Mouse (Mus musculus): ENCODE results near the gene RPS10-NUDT3.

Gene RPS10-NUDT3

GRCm38 (mm10) chr17:27634871-27635574 is at the start of gene RPS10-NUDT3:
Gene RPS10-NUDT3 (minus strand): TSS chr17:27635222.
- DNase-seq (ENCODE audit: low read depth, low spot score) = peak; percentile 95

GRCm38 (mm10) chr17:27678924-27679813 is 44.1 kb upstream of the RPS10-NUDT3 start:
- no peak for DNase-seq (ENCODE audit: low read depth, low spot score)

GRCm38 (mm10) chr17:27677756-27678155 is 42.7 kb upstream of the RPS10-NUDT3 start:
- no peak for DNase-seq (ENCODE audit: low read depth, low spot score)

GRCm38 (mm10) chr17:27676270-27676669 is 41.2 kb upstream of the RPS10-NUDT3 start:
- no peak for DNase-seq (ENCODE audit: low read depth, low spot score)

GRCm38 (mm10) chr17:27675453-27675852 is 40.4 kb upstream of the RPS10-NUDT3 start:
- DNase-seq (ENCODE audit: low read depth, low spot score) = no peak

- no peak for DNase-seq (ENCODE audit: low read depth, low spot score)
Measured at GRCm38 (mm10) chr17:27673945-27674344, 38.9 kb upstream of the RPS10-NUDT3 start.

GRCm38 (mm10) chr17:27671720-27672119 is 36.7 kb upstream of the RPS10-NUDT3 start:
- no peak for DNase-seq (ENCODE audit: low read depth, low spot score)

- DNase-seq (ENCODE audit: low read depth, low spot score) = peak; percentile 66
Measured at GRCm38 (mm10) chr17:27658767-27659166, 23.7 kb upstream of the RPS10-NUDT3 start.

- DNase-seq (ENCODE audit: low read depth, low spot score) = no peak
Measured at GRCm38 (mm10) chr17:27657123-27657522, 22.1 kb upstream of the RPS10-NUDT3 start.

- DNase-seq (ENCODE audit: low read depth, low spot score) = no peak
Measured at GRCm38 (mm10) chr17:27656414-27656813, 21.4 kb upstream of the RPS10-NUDT3 start.

GRCm38 (mm10) chr17:27656011-27656399 is 21.0 kb upstream of the RPS10-NUDT3 start:
- peak; percentile 73 for DNase-seq (ENCODE audit: low read depth, low spot score)

- DNase-seq (ENCODE audit: low read depth, low spot score) = peak; percentile 85
Measured at GRCm38 (mm10) chr17:27655089-27656010, 20.3 kb upstream of the RPS10-NUDT3 start, which contains the start of gene Pacsin1. Gene Pacsin1 (plus strand): TSS chr17:27655509.

- DNase-seq (ENCODE audit: low read depth, low spot score) = no peak
Measured at GRCm38 (mm10) chr17:27653253-27653959, 18.4 kb upstream of the RPS10-NUDT3 start.

GRCm38 (mm10) chr17:27652046-27652790 is 17.2 kb upstream of the RPS10-NUDT3 start:
- DNase-seq (ENCODE audit: low read depth, low spot score) = peak; percentile 54

- no peak for DNase-seq (ENCODE audit: low read depth, low spot score)
Measured at GRCm38 (mm10) chr17:27650586-27650985, 15.6 kb upstream of the RPS10-NUDT3 start.

- peak; percentile 84 for DNase-seq (ENCODE audit: low read depth, low spot score)
Measured at GRCm38 (mm10) chr17:27650160-27650559, 15.1 kb upstream of the RPS10-NUDT3 start.

- no peak for DNase-seq (ENCODE audit: low read depth, low spot score)
Measured at GRCm38 (mm10) chr17:27645807-27646206, 10.8 kb upstream of the RPS10-NUDT3 start.

GRCm38 (mm10) chr17:27644572-27644971 is 9.6 kb upstream of the RPS10-NUDT3 start:
- no peak for DNase-seq (ENCODE audit: low read depth, low spot score)

GRCm38 (mm10) chr17:27643756-27644155 is 8.7 kb upstream of the RPS10-NUDT3 start:
- DNase-seq (ENCODE audit: low read depth, low spot score) = no peak

- no peak for DNase-seq (ENCODE audit: low read depth, low spot score)
Measured at GRCm38 (mm10) chr17:27643101-27643500, 8.1 kb upstream of the RPS10-NUDT3 start.
